Mouse (Mus musculus): Measurements from ENCODE around the gene Pde1a.

DNA sequence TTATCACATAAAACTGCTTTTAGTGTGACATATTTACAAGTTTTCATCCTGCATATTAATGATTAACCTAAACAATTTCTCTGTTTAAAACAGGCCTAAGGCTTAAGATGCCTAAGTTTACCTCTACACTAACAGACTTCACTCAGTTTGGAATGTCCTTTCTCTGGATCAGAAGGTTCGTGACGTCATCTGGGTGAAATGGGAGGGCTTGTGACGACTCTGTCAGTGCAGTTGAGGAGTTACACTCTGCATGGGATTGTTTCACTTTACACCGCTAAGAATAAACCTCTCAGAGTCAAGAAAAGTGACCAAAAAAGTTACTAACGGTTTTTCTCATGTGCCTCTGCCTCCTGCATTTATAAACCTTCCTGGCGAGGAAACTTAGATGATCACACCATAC, 137.6 kb downstream of the Pde1a start:
- no peak for TF ChIP-seq POLR2A (IDR thresholded peaks at IDR 0.05; ENCODE audit: control insufficient read depth, low read depth, low read length)
- no peak for TF ChIP-seq CTCF (IDR thresholded peaks at IDR 0.05; ENCODE audit: control insufficient read depth, insufficient read depth, insufficient replicate concordance, low read depth, low read length)

All from testis, adult 2 months (tissue).